Mouse (Mus musculus) embryonic facial prominence, embryonic 14.5 days (tissue): Measurements from ENCODE around the gene Snai3. TPM values are rescaled to one million over a fixed set of nuclear protein-coding genes. Genes with fewer than 3 reads are reported as not detected.

ENCODE experiments used
- ATAC-seq: fragments of 200-750 bp; cut with Nextera tagmentation; 2 replicates; pipeline ENCODE4 v1.8.0; 2017; ENCODE audit warnings: low read depth, moderate number of reproducible peaks, moderate TSS enrichment
- DNase-seq: peaks from one replicate; pipeline ENCODE4 v3.0.0-alpha.2; 2015; ENCODE audit warnings: low spot score
- H3K27ac ChIP-seq: fragments of 300-500 bp; sonication (generic); replicated peaks from 2 replicates; pipeline ENCODE4 v1.5.1; 2014; ENCODE audit warnings: low read depth, mild to moderate bottlenecking, low read length, moderate library complexity
- H3K27me3 ChIP-seq: fragments of 300-500 bp; sonication (generic); replicated peaks from 2 replicates; pipeline ENCODE4 v1.6.1; 2014; ENCODE audit warnings: low read length; ENCODE audit not compliant: control insufficient read depth, insufficient read depth
- H3K36me3 ChIP-seq: fragments of 300-500 bp; sonication (generic); 2 replicates; pipeline ENCODE4 v1.6.1; 2014; ENCODE audit warnings: low read length, mixed read lengths; ENCODE audit not compliant: control insufficient read depth, insufficient read depth
- H3K4me1 ChIP-seq: fragments of 300-500 bp; sonication (generic); 2 replicates; pipeline ENCODE4 v1.6.1; 2014; ENCODE audit warnings: antibody characterized with exemption, low read length; ENCODE audit not compliant: control insufficient read depth, insufficient read depth
- H3K4me2 ChIP-seq: fragments of 300-500 bp; sonication (generic); 2 replicates; pipeline ENCODE4 v1.6.1; 2014; ENCODE audit warnings: low read depth, mild to moderate bottlenecking, low read length, moderate library complexity, mixed read lengths
- H3K4me3 ChIP-seq: fragments of 300-500 bp; sonication (generic); 2 replicates; pipeline ENCODE4 v1.5.1; 2014; ENCODE audit warnings: low read depth, mild to moderate bottlenecking, low read length
- H3K9ac ChIP-seq: fragments of 300-500 bp; sonication (generic); 2 replicates; pipeline ENCODE4 v1.6.1; 2014; ENCODE audit warnings: low read depth, mild to moderate bottlenecking, low read length, moderate library complexity, mixed read lengths
- H3K9me3 ChIP-seq: fragments of 300-500 bp; sonication (generic); 2 replicates; pipeline ENCODE4 v1.6.1; 2016; ENCODE audit warnings: low read length; ENCODE audit not compliant: control insufficient read depth
- WGBS: fragments of 180-500 bp; shearing (Covaris S2); extraction: QIAGEN DNeasy Blood & Tissue Kit; methylation state at CpG from one replicate; pipeline ENCODE4 v1.1.7; 2014; 5-methylcytosine and 5-hydroxymethylcytosine counted together
- polyA plus RNA-seq: library from polyadenylated mRNA; unstranded; fragments of >200 nt; fragmentation: Nextera tagmentation; extraction: Ambion mirVana; gene quantifications from 2 replicates; pipeline ENCODE4 v1.2.1, GENCODE M21; 2014

Gene Snai3
- polyA plus RNA-seq, 1 experiment from 2014 or later, result 4.2 TPM

GRCm38 (mm10) chr8:122451161-122451703, 9.3 kb downstream of the Snai3 start:
- ATAC-seq (0 out of 2 replicates have a peak, but pooled peaks have one; percentile 16), DNase-seq (no peak)
- no peak overlapping the region for H3K4me2 ChIP-seq
- H3K27me3 ChIP-seq, result no peaks in the 10 kb centered on the region
- H3K9me3 ChIP-seq, result no peaks in the 10 kb centered on the region
- H3K4me1 ChIP-seq, result no peaks in the 10 kb centered on the region
- no peak overlapping the region; the same call in 1 of the 2 replicates for H3K9ac ChIP-seq
- no peaks in the 10 kb centered on the region for H3K36me3 ChIP-seq
- H3K4me3 ChIP-seq, result no peak overlapping the region
- WGBS, result 72% methylated on average over 7 of the region's 7 CpGs
- H3K27ac ChIP-seq, result no peak overlapping the region

- Histone ChIP-seq H3K4me3 (no peak overlapping the region), H3K27me3 (no peaks in the 10 kb centered on the region), H3K9me3 (no peaks in the 10 kb centered on the region), H3K4me2 (peak overlapping the region; percentile 82), H3K27ac (no peak overlapping the region), H3K4me1 (peaks cover 15% of the 10 kb centered on the region), H3K9ac (no peak overlapping the region), H3K36me3 (no peaks in the 10 kb centered on the region)
- WGBS, result 55% methylated on average over 3 of the region's 3 CpGs
- no peak for ATAC-seq
- no peak for DNase-seq
Measured at GRCm38 (mm10) chr8:122445203-122445602, 15.3 kb downstream of the Snai3 start.

- 4% methylated on average over 19 of the region's 19 CpGs for WGBS
- peak overlapping the region; percentile 56 for H3K4me3 ChIP-seq
- peaks cover 15% of the 10 kb centered on the region for H3K4me1 ChIP-seq
- peak; percentile 94 for DNase-seq
- peak overlapping the region; percentile 71 for H3K9ac ChIP-seq
- H3K9me3 ChIP-seq, result no peaks in the 10 kb centered on the region
- ATAC-seq, result peak; percentile 39
- H3K36me3 ChIP-seq, result 0 out of 2 replicates have a peak, but pooled peaks cover 6% of the 10 kb centered on the region
- H3K4me2 ChIP-seq, result peak overlapping the region; percentile 82
- H3K27ac ChIP-seq, result peak overlapping the region; percentile 91
- H3K27me3 ChIP-seq, result no peaks in the 10 kb centered on the region
Measured at GRCm38 (mm10) chr8:122444058-122444748, 16.3 kb downstream of the Snai3 start.

- H3K9ac ChIP-seq, result peak within 1 kb of the TSS; percentile 73
- DNase-seq, result peak; percentile 100
- under 1% methylated on average over 47 of the region's 47 CpGs for WGBS
- no peaks in the 10 kb centered on the region for H3K27me3 ChIP-seq
- H3K9me3 ChIP-seq, result no peaks in the 10 kb centered on the region
- peak within 1 kb of the TSS; percentile 91 for H3K27ac ChIP-seq
- 0 out of 2 replicates have a peak, but pooled peaks cover 7% of the 10 kb centered on the region for H3K36me3 ChIP-seq
- peak within 1 kb of the TSS; percentile 97 for H3K4me2 ChIP-seq
- H3K4me3 ChIP-seq, result peak within 1 kb of the TSS; percentile 56
- peak; percentile 99 for ATAC-seq
- H3K4me1 ChIP-seq, result peaks cover 15% of the 10 kb centered on the region
Measured at GRCm38 (mm10) chr8:122443262-122444006, 17.1 kb downstream of the Snai3 start, which contains the start of gene Mvd. Mvd (minus strand) TSS chr8:122443422.

- peak; percentile 4; the same call in 1 of the 2 replicates for ATAC-seq
- no peak for DNase-seq
Measured at GRCm38 (mm10) chr8:122442781-122443180, 17.8 kb downstream of the Snai3 start.

GRCm38 (mm10) chr8:122442356-122442755, 18.2 kb downstream of the Snai3 start:
- WGBS, result 18% methylated on average over 7 of the region's 7 CpGs
- Histone ChIP-seq H3K27ac (no peak overlapping the region), H3K36me3 (peaks cover 14% of the 10 kb centered on the region; the same call in 1 of the 2 replicates), H3K4me3 (peak overlapping the region; percentile 56), H3K9me3 (no peaks in the 10 kb centered on the region), H3K4me2 (peak overlapping the region; percentile 97), H3K9ac (peak overlapping the region; percentile 73), H3K27me3 (no peaks in the 10 kb centered on the region), H3K4me1 (peaks cover 15% of the 10 kb centered on the region)
- DNase-seq, result no peak
- no peak for ATAC-seq

More at GRCm38 (mm10) chr8:122442781-122443180, 17.8 kb downstream of the Snai3 start:
- Histone ChIP-seq H3K4me1 (peaks cover 15% of the 10 kb centered on the region), H3K4me2 (peak overlapping the region; percentile 97), H3K9me3 (no peaks in the 10 kb centered on the region), H3K4me3 (peak overlapping the region; percentile 56), H3K9ac (peak overlapping the region; percentile 73), H3K36me3 (peaks cover 12% of the 10 kb centered on the region; the same call in 1 of the 2 replicates), H3K27me3 (no peaks in the 10 kb centered on the region), H3K27ac (peak overlapping the region; percentile 71; the same call in 1 of the 2 replicates)
- 1% methylated on average over 8 of the region's 12 CpGs for WGBS

GRCm38 (mm10) chr8:122441326-122441725, 19.2 kb downstream of the Snai3 start:
- H3K9me3 ChIP-seq, result no peaks in the 10 kb centered on the region
- no peaks in the 10 kb centered on the region for H3K27me3 ChIP-seq
- peaks cover 15% of the 10 kb centered on the region for H3K4me1 ChIP-seq
- H3K27ac ChIP-seq, result no peak overlapping the region
- ATAC-seq (no peak), DNase-seq (no peak)
- H3K9ac ChIP-seq, result 0 out of 2 replicates have a peak overlapping the region, but pooled peaks have one; percentile 30
- H3K36me3 ChIP-seq, result peaks cover 24% of the 10 kb centered on the region
- H3K4me2 ChIP-seq, result no peak overlapping the region
- no peak overlapping the region for H3K4me3 ChIP-seq
- whole genome bisulfite sequencing, result 100% methylated on average over 1 of the region's 1 CpGs

- H3K4me3 ChIP-seq, result no peak overlapping the region
- ATAC-seq (no peak), DNase-seq (no peak)
- peaks cover 5% of the 10 kb centered on the region for H3K4me1 ChIP-seq
- no peaks in the 10 kb centered on the region for H3K9me3 ChIP-seq
- no peak overlapping the region for H3K4me2 ChIP-seq
- no peak overlapping the region for H3K27ac ChIP-seq
- 94% methylated on average over 16 of the region's 16 CpGs for WGBS
- no peaks in the 10 kb centered on the region for H3K27me3 ChIP-seq
- H3K9ac ChIP-seq, result no peak overlapping the region
- peaks cover 42% of the 10 kb centered on the region for H3K36me3 ChIP-seq
Measured at GRCm38 (mm10) chr8:122439336-122439735, 21.2 kb downstream of the Snai3 start.
